In genomic region chr17:47179410-47179809, GRCm38 (mm10) we compare ENCODE assay signal across 12 mouse cellular contexts.
A peak's percentile ranks its signal among the peaks of the same experiment; 100 is the strongest.
DNase-seq lines count a peak whose midpoint lies in the region; ATAC-seq and TF ChIP-seq lines count a peak whose summit lies in the region.
"Had no signal": no experiment of that assay in that cellular context is flagged by ENCODE, and none has a peak within 500 bp of the region (broad histone marks: within the 10 kb centered on the region; RNA-seq: fewer than 3 reads in every experiment).

No protein-coding gene starts in this region.

- H3K4me2 ChIP-seq in kidney, embryonic 16.5 days (replicated peaks; ENCODE audit: low read depth, low read length): no peak overlapping the region
- no peak overlapping the region for H3K4me2 ChIP-seq in embryonic facial prominence, embryonic 11.5 days (ENCODE audit: low read depth, low read length)
- H3K4me2 ChIP-seq in myocyte (ENCODE audit: low read depth): no peak overlapping the region
- no peak overlapping the region for H3K4me2 ChIP-seq in forebrain, embryonic 14.5 days (ENCODE audit: low read length)
- H3K4me2 ChIP-seq: hindbrain, embryonic 14.5 days had no signal

- H3K9ac ChIP-seq in kidney, embryonic 16.5 days (replicated peaks; ENCODE audit: low read length): no peak overlapping the region
- no peak overlapping the region for H3K9ac ChIP-seq in embryonic facial prominence, embryonic 11.5 days (replicated peaks; ENCODE audit: low read length)
- H3K9ac ChIP-seq in forebrain, embryonic 14.5 days (ENCODE audit: low read length): no peak overlapping the region
- H3K9ac ChIP-seq: hindbrain, embryonic 14.5 days had no signal

- no peak for DNase-seq in kidney, adult 11 months
- peak; percentile 71 for DNase-seq in embryonic facial prominence, embryonic 11.5 days (ENCODE audit: low spot score)
- no peak for DNase-seq in right cerebral cortex, adult 18-20 months
- DNase-seq in forebrain, embryonic 14.5 days (ENCODE audit: low spot score): no peak
- DNase-seq: adrenal gland, postnatal 25 days; lung, postnatal 36 days; spleen, adult 18-20 months; thymus, adult 18-20 months had no signal

- H3K79me2 ChIP-seq in myocyte (ENCODE audit: control insufficient read depth, insufficient read depth): peaks cover 25% of the 10 kb centered on the region

- 43% methylated on average over 5 of the region's 5 CpGs for WGBS in kidney, embryonic 16.5 days
- WGBS in embryonic facial prominence, embryonic 11.5 days: 29% methylated on average over 5 of the region's 5 CpGs
- WGBS in forebrain, embryonic 14.5 days: 85% methylated on average over 5 of the region's 5 CpGs

- H3K36me3 ChIP-seq in kidney, embryonic 16.5 days (ENCODE audit: insufficient read depth, low read length): no peaks in the 10 kb centered on the region
- H3K36me3 ChIP-seq in embryonic facial prominence, embryonic 11.5 days (replicated peaks; ENCODE audit: control insufficient read depth, insufficient read depth, low read depth, low read length): no peaks in the 10 kb centered on the region
- no peaks in the 10 kb centered on the region for H3K36me3 ChIP-seq in myocyte (ENCODE audit: control insufficient read depth, insufficient read depth)
- H3K36me3 ChIP-seq in forebrain, embryonic 14.5 days (ENCODE audit: control insufficient read depth, insufficient read depth, low read length): no peaks in the 10 kb centered on the region

- 0 out of 2 replicates have a peak, but pooled peaks have one; percentile 46 for ATAC-seq in kidney, embryonic 16.5 days (ENCODE audit: low FRiP score, low TSS enrichment)
- ATAC-seq in embryonic facial prominence, embryonic 11.5 days (replicated peaks; ENCODE audit: insufficient number of reproducible peaks, low FRiP score, low TSS enrichment, low read depth): no peak; the same call in 1 of the 2 replicates
- no peak for ATAC-seq in forebrain, embryonic 14.5 days

- H3K27me3 ChIP-seq in kidney, embryonic 16.5 days (ENCODE audit: insufficient read depth, low read length): no peaks in the 10 kb centered on the region
- no peaks in the 10 kb centered on the region for H3K27me3 ChIP-seq in embryonic facial prominence, embryonic 11.5 days (ENCODE audit: control insufficient read depth, insufficient read depth, low read length)
- no peaks in the 10 kb centered on the region for H3K27me3 ChIP-seq in myocyte (ENCODE audit: control insufficient read depth, insufficient read depth, insufficient read length)
- no peaks in the 10 kb centered on the region for H3K27me3 ChIP-seq in forebrain, embryonic 14.5 days (replicated peaks; ENCODE audit: control insufficient read depth, insufficient read depth, low read length)

- no peak for TF ChIP-seq CTCF in embryonic fibroblast, embryonic 13.5 days (IDR thresholded peaks at IDR 0.05; ENCODE audit: borderline replicate concordance, insufficient read depth, low read length)

- H3K9me3 ChIP-seq in kidney, embryonic 16.5 days (ENCODE audit: low read length): no peaks in the 10 kb centered on the region
- H3K9me3 ChIP-seq in embryonic facial prominence, embryonic 11.5 days (replicated peaks; ENCODE audit: control insufficient read depth, low read length): no peaks in the 10 kb centered on the region
- H3K9me3 ChIP-seq in forebrain, embryonic 14.5 days (replicated peaks; ENCODE audit: control insufficient read depth, low read length): no peaks in the 10 kb centered on the region

- peak overlapping the region; percentile 84 for H3K27ac ChIP-seq in kidney, embryonic 16.5 days (ENCODE audit: low read length)
- no peak overlapping the region; the same call in 1 of the 2 replicates for H3K27ac ChIP-seq in embryonic facial prominence, embryonic 11.5 days (replicated peaks; ENCODE audit: low read depth, low read length)
- H3K27ac ChIP-seq in embryonic fibroblast, embryonic 13.5 days (ENCODE audit: insufficient read depth, low read length): peak overlapping the region; percentile 80
- no peak overlapping the region for H3K27ac ChIP-seq in forebrain, embryonic 14.5 days (ENCODE audit: low read depth, low read length)
- H3K27ac ChIP-seq: hindbrain, embryonic 14.5 days had no signal

- H3K4me1 ChIP-seq in kidney, embryonic 16.5 days (ENCODE audit: insufficient read depth, low read length): peaks cover 53% of the 10 kb centered on the region
- no peaks in the 10 kb centered on the region for H3K4me1 ChIP-seq in embryonic facial prominence, embryonic 11.5 days (ENCODE audit: control insufficient read depth, insufficient read depth, low read length)
- peaks cover 11% of the 10 kb centered on the region for H3K4me1 ChIP-seq in embryonic fibroblast, embryonic 13.5 days (ENCODE audit: control insufficient read depth, insufficient read depth, low read length)
- peaks cover 9% of the 10 kb centered on the region; the same call in 1 of the 2 replicates for H3K4me1 ChIP-seq in forebrain, embryonic 14.5 days (ENCODE audit: control insufficient read depth, insufficient read depth, low read length)

- TF ChIP-seq POLR2A in embryonic fibroblast, embryonic 13.5 days (IDR thresholded peaks at IDR 0.05; ENCODE audit: low read depth, low read length): no peak
- TF ChIP-seq POLR2A in myocyte (IDR thresholded peaks at IDR 0.05; ENCODE audit: insufficient read length, low read depth): no peak

- no peak overlapping the region for H3ac ChIP-seq in myocyte (ENCODE audit: control insufficient read depth, insufficient read length)

- H3K4me3 ChIP-seq in kidney, embryonic 16.5 days (ENCODE audit: low read length): no peak overlapping the region
- no peak overlapping the region for H3K4me3 ChIP-seq in embryonic facial prominence, embryonic 11.5 days (ENCODE audit: low read depth, low read length)
- H3K4me3 ChIP-seq in embryonic fibroblast, embryonic 13.5 days (ENCODE audit: insufficient read depth, low read length): no peak overlapping the region
- no peak overlapping the region for H3K4me3 ChIP-seq in myocyte
- no peak overlapping the region for H3K4me3 ChIP-seq in forebrain, embryonic 14.5 days (ENCODE audit: low read depth, low read length)

TF ChIP-seq in myocyte, 11 proteins besides CTCF, POLR2A, EP300 and RAD21:
- TF ChIP-seq MYOG (IDR thresholded peaks at IDR 0.05; ENCODE audit: control insufficient read depth in 1 of 3, insufficient read depth in 1 of 3, insufficient read length in 2 of 3, low read depth in 2 of 3): no peak
- TF ChIP-seq USF1 (IDR thresholded peaks at IDR 0.05; ENCODE audit: low read depth): peak; percentile 66

Comparison
In these comparisons a context has a peak if more than half of its experiments do, and no peak if none do; other contexts are left out.
1. H3K27ac ChIP-seq: peak in kidney, embryonic 16.5 days (single experiment) and embryonic fibroblast, embryonic 13.5 days (single experiment); none in embryonic facial prominence, embryonic 11.5 days (single experiment) and forebrain, embryonic 14.5 days (single experiment).